Mouse (Mus musculus) skeletal muscle tissue, adult 2 months (tissue): ENCODE data around the gene Cfap299.
A peak's percentile ranks its signal among the peaks of the same experiment; 100 is the strongest.

ENCODE experiments used
- DNase-seq: peaks from one replicate; pipeline ENCODE4 v3.0.0-alpha.2; 2012; ENCODE audit warnings: low read depth, low spot score

Gene Cfap299

GRCm38 (mm10) chr5:98613511-98613910 lies 284.4 kb downstream of the Cfap299 start:
- no peak for DNase-seq

GRCm38 (mm10) chr5:98616902-98617301 lies 287.8 kb downstream of the Cfap299 start:
- no peak for DNase-seq

- DNase-seq, result no peak
These were observed 288.3 kb downstream of the Cfap299 start for GRCm38 (mm10) chr5:98617416-98617815.

DNA sequence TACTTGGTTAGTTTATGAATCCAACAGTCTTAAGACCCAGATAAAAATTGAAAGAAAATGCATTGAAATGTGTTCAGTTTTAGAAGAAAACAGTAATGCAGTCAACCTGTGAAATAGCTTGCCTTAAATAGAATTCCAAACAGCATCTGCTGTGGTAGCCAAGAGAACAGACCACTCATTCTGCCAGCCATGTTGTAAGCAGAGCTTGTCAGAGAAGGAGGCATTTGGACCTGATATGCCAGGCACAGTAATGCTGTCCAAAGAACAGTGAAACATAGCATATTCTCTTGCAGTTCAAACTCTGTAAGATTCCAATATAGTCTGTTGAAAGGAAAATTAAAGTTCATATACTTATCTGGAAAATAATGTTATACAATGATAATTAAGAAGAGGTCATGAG lies 321.2 kb downstream of the Cfap299 start:
- no peak for DNase-seq

DNA sequence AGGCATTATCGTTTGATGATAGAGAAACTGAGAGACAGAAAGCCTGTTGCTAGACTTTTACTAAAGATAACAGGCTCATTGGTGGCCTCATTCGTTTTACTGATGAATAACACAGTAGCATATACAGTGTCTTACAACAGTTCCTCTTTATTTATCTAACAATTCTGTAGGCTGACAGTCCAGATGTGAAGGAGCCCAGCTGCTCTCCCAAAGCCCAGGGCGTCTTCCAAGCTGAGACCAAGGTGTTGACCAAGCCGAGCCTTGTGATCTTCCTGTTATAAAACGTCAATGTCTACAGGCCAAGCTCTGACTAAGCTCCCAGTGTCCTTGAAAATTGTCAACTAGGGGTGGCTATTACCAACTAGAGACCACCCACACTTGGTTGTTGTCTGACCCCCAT lies 321.9 kb downstream of the Cfap299 start:
- DNase-seq, result no peak

DNA sequence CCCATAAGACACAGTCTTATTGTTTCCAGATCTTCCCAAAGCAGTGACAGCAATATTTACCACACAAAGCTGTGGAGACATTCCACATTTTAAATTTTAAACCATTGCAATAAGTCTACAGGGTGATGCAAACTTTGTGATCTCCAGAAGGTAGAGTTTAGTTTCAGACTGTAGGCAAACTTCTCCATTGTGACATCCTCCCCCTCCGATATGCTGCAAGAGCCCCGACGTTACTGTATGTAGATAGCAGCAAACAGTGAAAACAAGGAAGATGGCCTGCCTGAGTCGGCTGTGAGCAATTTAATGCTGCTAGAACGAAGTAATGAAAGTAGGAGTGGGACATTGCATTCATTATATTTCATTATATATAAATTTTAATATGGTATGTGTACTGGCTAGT lies 359.1 kb downstream of the Cfap299 start:
- no peak for DNase-seq

GRCm38 (mm10) chr5:98692070-98692469 lies 363.0 kb downstream of the Cfap299 start:
- DNase-seq, result no peak

DNA sequence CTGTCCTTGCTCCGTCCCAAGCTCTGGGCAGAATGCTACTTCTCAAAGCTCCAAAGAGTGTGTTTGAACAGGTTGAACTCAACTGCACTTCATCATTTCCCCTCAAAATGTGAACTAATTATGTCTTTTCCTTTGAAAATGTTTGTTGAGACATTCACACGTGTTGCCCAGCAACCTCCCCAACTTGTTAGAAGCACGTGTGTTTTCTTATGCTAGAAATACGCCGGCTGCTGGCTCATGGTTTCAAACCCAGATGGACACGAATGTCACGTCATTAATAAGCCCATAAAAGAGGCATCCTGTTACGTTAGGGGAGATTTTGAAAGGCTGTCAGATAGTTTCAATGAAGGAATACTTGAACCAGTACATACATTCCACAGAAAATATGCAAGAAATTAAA lies 367.2 kb downstream of the Cfap299 start:
- DNase-seq, result no peak

DNA sequence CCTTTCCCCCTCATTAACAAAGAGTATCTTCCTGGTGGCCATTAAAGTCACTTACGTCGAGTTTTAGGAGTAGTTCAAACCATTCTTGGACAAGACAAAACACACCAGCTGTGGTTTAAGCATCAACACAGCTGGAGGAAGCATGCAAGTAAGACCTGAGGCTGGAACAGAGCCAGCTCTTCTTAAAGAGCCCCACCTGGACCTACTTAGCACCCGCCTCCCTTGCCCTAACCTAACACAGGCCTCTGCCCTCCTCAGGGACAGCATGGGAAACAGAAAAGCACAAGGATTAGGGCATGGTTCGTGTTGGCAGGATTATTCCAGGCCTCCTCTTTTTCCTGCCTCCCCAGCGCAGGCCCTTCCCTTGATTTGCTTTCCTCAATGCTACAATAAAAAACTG lies 374.9 kb downstream of the Cfap299 start:
- no peak for DNase-seq

GRCm38 (mm10) chr5:98706597-98706996 lies 377.5 kb downstream of the Cfap299 start:
- DNase-seq, result no peak

DNA sequence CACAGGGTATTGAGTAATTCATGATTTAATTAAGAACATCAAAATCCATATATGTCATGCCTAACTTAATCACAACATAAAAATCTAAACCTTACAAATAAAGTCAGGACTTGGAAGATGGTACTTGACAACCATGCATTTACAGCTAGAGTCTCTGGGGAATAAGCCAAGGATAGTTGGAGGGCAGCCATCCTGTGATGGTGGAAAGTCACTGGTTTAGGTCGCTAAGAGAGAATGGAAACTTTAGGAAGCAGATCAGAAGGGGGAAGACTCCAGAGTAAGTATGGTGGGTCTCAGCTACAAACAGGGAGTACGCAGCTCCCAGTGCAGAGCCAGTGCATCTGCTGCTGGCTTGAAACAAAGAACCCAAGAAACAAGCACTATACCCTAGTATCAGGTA lies 386.3 kb downstream of the Cfap299 start:
- DNase-seq, result no peak

- peak; percentile 10 for DNase-seq
These were observed 403.3 kb downstream of the Cfap299 start for GRCm38 (mm10) chr5:98732157-98733009.

DNA sequence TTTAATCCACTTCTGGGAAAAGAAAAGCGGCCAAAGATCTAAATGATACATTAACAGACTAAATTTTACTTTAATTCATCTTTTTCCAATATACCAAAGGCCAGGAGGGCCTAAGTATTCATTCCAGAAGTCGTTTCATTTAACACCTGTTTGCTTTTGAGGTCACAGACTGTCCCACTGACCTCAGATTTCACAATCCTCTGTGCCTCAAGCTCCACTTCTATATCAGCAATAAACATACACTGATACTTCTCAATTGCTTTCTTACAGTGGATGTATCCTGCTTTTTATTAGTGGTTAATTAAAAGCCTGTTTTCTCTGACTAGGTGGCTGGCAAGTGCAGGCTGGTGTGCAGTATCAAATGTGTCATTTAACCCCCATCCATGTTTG lies 403.9 kb downstream of the Cfap299 start:
- DNase-seq, result no peak

DNA sequence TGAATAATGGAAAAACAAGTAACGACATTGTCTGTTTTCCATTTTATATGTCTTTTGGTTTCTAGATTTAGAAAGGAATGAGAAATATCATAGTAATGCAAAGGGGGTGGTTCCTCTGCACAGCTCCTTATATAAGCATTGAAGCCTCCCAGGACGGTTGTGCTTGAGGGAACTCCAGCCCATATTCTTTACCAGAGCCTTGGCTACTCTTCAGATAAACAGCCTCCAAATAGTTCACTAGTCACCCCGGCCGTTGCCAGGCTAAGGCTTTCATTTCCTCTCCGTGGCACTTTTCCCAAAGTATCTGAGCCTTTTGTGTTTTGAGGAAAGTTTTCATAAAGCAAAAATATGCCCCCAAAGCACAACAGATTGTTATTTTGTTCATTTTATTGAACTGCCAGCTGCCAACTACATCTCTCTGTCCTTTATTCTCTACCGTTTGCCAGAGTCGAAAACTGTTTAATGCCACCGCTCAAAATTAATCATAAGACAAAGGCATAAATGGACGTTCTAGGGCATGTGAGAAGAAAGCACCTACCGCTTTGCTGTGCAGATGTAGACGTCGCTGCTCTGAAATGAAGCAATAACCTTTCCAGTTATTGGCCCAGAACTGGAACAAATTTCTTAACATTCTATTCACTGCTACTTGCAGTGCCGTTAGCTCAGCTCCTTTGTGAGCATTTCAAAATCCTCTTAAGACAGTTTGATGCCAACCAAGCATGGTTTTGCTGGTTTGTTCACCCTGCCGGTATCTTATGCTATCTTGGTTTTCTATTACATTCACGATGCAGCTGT lies 433.0 kb downstream of the Cfap299 start:
- DNase-seq, result peak; percentile 38

DNA sequence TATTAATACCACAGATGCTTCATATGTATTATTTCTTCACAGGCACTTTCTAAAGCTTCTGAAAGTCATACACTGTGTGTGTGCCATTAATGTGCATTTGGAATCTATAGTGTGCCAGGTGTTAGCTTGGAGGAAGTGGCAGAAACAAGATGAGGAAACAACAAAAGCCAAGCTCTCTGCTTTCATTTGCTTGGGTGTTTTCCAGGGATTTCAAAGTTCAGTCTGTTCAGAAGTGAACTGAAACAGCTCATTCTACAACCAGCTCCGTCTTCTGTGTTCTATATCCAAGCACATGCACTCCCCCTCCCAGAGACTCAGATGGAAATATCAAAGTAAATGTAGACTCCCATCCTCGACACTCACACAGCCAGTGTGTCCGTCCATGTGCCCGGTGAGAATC lies 449.5 kb downstream of the Cfap299 start:
- DNase-seq, result no peak

- DNase-seq, result no peak
These were observed 453.0 kb downstream of the Cfap299 start for GRCm38 (mm10) chr5:98782066-98782465.

GRCm38 (mm10) chr5:98787735-98788134 lies 458.6 kb downstream of the Cfap299 start:
- no peak for DNase-seq

- DNase-seq, result no peak
These were observed 459.5 kb downstream of the Cfap299 start for GRCm38 (mm10) chr5:98788568-98788967.

DNA sequence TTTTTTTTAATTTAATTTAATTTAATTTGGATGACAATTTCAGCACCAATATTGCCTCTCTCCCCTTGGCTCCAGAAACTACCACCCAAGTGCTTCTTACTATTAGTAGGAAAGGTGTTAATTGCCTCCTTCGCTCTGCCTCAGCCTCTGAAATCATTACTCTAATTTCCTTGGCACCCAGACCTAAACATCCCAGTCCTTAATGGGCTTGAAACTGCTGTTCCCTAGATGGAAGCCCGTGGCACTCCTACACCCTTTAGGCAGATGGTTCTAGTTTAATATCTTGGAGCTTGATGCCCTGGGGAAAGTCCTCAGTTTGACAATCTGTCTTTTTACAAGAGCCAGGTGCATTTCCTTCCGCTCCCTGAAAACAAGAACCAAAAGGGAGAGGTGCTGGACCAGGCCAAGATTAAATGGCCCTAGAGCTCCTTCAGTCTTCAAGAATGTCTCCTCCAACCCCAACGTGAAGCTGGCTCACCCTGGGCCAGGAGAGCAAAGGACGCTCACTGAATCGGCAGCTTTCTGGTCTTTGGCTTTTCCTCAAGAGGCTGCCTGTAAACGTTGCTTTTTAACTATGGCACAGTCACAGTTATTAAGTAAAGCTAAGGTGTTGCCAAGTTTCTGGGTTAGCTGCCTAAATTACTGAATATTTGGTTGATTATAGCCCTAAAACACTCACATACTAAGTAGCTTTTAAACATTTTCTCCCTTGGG lies 461.9 kb downstream of the Cfap299 start:
- no peak for DNase-seq

GRCm38 (mm10) chr5:98801495-98801894 lies 472.4 kb downstream of the Cfap299 start:
- no peak for DNase-seq

- no peak for DNase-seq
These were observed 475.7 kb downstream of the Cfap299 start for GRCm38 (mm10) chr5:98804761-98805160.

DNA sequence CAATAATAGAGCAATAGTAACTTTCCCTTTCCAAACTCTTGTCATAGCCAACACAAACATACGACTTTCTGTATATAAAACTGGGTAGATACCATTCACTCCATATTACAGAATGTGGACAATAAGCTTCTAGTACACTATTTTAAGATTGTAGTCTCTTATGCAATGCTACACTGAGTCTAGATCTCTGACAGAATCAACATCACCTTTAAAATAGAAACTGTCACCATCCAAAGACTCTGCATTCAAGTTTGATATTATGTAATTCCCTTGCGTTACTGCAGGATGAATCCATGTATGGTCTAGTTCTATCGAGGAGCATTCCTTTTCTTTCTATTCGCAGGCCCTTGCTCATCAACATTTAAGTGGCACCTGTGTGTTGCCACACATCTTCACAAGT lies 477.4 kb downstream of the Cfap299 start:
- no peak for DNase-seq
